Mouse (Mus musculus) CD4-positive, CD25-positive, alpha-beta regulatory T cell, adult 4 months (primary cell): ENCODE measurements at regions not wholly inside any gene's neighbourhood (a gene's known extent, or its start where the extent isn't known, plus 50 kb on each side); places are given as distances from the start of the nearest gene placed in this dataset.
A peak's percentile ranks its signal among the peaks of the same experiment; 100 is the strongest.

Experiments used
- ATAC-seq: one replicate; pipeline ENCODE4 v1.8.0; 2017

DNA sequence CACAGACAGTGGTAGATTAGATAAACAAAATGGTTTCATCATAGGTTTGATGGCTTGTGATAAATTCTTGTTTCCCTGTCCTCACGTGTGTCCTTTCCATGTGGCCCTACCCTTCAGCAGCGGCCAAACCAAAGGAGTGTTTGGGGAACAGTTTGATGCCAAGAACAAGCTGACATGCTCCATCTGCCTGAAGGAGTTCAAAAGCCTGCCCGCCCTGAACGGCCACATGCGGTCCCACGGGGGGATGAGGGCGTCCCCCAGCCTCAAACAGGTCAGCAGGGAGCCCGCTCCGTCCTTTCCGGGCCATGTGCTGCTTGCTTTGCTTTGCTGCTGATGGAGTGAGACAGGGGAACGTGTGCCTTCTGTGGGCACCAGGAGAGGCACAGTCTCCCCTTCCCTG lies 51.0 kb upstream of the Mrps10 start:
- ATAC-seq = no peak

GRCm38 (mm10) chr17:47313162-47313561 lies 55.5 kb upstream of the Mrps10 start:
- no peak for ATAC-seq

GRCm38 (mm10) chr17:47311272-47311671 lies 57.4 kb upstream of the Mrps10 start:
- ATAC-seq = no peak

DNA sequence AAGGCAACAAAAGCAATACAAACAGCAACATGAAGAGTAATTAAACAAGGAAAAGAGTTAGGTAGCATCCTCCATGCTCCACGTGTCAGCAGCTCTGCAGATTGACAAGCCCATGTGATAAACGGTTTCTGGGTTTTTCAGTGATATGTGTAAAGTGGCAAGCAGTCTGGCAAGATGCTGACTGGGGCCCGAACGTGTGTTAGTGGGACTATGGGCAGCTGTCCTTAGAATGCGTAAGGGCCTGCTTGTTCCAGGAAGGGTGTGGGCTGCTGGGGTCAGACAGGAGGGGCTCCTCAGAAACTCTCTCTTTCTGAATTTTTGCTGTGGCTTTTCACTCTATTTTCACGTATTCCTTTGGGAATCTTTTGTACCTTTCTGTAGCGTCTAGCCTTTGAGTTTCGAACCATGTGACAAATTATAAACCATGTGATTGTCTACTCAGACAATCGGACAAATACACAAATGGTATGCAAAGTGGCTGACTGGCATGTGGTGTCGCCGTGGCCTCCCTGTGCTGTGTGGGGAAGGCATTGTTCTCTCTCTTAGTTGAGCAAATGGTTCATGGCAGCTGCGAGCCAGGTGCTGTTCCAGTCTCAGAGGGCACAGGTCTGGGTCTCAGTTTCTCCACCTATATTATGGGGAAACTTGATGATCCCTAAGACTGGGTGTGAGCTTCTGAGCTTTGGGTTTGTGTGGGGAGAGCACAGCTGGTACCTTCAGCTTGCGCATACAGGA lies 62.5 kb upstream of the Mrps10 start:
- ATAC-seq = no peak

DNA sequence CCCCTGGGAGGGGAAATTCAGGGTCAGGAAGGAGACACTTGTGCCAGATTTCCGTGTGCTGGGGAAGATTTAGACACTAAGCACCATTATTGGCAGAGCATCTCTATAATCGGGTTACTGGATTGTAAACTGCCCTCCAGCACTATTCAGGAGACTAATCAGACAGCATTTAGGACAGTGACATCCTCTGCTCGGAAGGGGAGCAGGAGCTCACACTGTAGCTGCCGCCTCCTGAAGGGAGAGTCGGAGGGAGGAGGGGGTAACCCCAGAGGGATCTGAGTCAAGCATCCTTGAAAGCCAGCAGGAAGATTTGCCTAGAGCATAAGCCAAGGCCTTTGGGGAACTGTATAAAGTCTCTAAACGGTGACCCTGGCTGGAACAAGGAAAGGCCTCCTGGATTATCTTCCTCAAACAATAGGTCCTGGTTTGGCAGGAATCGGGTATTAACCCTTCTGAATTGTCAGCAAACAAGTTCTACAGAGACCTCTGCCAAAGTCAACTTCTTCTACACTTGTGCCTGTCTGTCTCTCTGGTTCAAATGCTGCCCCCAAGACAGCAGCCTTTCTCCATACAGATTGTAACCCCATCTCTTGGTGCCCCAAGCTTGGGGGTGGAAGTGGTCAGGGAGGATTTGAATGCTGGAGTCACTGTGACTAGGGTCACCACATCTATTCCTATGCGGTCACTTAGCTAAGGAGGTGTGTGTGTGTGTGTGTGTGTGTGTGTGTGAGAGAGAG lies 64.1 kb upstream of the Mrps10 start:
- no peak for ATAC-seq

DNA sequence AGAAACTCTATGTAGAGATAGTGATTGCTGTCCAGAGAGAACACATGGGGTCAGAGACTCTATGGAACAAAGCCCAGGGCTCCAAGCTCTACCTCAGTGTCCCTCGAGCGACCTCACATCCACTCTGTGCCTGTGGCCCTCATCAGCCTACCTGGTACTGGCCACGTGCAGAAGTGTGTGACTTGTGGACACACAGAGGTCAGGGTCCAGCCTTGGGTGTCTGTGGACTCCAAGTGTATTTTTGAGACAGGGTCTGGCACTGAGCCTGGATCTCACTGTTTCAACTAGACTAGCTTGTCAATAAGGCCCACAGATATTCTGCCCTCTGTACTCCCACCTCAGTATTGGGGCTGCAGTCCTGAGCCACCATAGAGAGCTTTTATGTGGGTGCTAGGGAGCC lies 65.1 kb upstream of the Mrps10 start:
- no peak for ATAC-seq

DNA sequence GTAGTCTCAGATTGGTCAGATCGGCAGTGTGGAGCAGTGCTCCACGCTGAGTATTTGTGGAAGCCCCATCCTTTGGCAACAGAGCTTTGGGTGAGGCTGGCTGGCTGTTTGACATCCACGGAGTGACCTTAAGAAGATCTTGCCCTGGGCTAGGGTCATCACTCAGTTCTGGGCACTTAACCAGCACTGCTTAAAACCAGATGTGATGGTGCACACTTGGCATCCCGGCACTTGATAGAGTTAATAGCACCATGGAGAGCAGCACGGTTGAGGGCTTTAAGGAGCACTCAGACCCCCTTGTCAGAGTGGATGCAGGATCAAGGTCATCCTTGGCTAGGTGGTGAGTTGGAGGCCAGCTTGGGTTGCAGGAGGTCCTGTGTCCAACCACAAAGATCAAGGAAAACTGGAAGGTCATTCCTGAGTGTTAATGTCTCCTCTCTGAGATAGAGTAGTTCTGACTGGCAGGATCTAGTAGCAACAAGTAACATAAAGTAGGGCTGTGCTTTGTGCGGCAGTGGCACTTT lies 70.2 kb upstream of the Mrps10 start:
- no peak for ATAC-seq

DNA sequence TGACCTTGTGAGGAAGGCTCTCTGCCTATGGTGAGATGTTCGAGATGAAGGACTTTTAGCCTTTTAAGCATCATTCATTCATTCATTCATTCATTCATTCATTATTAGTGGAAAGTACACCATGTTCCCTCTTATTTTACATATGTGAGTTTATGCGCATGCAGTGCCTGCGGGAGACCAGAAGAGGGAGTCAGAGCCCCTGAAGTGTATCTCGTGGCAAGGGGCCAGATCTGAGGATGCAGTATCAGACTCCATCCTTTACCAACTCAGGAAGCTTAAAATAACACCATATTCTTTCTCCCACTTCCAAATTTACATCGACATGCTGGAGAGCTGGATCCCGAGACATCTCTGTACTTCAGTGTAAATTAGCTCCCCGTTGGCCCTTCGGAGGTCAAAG lies 70.7 kb upstream of the Mrps10 start:
- no peak for ATAC-seq

DNA sequence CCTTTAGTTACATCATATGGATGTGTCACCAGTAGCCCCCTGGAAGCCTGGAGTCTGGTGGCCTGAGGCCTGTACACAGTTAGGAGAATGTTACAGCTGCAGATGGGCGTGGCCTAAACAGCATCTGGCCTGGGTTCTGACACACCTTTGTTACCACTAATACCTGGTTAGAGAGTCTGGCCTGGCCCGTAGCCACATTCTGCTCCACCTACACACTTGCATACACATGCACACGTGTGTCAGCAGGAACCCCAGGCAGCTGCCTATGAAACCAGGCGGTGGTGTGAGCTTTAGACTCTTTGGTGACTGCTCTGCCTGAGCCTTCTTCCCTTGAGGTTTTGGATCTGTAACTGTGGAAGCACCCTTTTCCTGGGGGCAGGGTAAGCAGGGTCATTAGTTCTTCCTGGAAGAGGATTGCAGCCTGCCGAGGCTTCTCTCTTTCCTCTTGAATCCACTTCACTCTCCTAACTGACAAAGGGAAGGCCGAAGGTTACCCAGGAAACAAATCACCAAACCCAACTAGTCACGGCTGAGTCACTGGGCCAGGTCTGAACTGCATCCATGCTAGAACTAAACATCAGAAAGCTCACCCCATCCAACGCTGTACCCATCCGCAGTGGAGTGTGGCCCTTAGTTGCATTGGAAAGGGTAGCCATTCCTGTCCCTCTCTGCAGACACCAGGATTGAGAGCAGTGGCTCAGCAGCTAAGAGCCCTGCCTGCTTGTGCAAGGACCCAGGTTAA lies 71.8 kb upstream of the Mrps10 start:
- ATAC-seq = no peak

- no peak for ATAC-seq
These were observed 73.2 kb upstream of the Mrps10 start for GRCm38 (mm10) chr17:47295315-47296011.

DNA sequence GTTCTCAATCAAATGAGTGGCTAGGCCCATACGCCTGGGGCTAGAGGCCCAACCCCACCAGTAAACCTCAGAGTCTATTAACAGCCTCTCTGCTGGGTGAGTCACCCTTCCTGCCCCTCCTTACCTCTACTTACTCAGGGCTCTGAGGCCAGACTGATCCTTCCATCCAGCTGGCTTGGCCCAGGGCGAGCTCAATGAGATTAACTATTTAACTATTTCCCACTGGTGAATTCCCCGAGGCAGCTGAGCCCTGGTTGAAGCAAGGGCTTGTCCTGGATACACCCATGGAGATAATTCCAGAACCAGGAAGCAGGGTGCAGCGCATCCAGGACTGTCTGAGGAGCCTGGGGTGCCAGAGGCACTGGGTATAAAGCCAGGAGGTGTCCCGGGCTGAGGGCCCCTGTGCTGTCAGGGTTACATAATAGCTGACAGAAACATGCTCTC lies 74.6 kb upstream of the Mrps10 start:
- ATAC-seq = no peak

GRCm38 (mm10) chr17:47293178-47293577 lies 75.5 kb upstream of the Mrps10 start:
- ATAC-seq = peak; percentile 47

GRCm38 (mm10) chr17:47291558-47291957 lies 77.1 kb upstream of the Mrps10 start:
- ATAC-seq = no peak

DNA sequence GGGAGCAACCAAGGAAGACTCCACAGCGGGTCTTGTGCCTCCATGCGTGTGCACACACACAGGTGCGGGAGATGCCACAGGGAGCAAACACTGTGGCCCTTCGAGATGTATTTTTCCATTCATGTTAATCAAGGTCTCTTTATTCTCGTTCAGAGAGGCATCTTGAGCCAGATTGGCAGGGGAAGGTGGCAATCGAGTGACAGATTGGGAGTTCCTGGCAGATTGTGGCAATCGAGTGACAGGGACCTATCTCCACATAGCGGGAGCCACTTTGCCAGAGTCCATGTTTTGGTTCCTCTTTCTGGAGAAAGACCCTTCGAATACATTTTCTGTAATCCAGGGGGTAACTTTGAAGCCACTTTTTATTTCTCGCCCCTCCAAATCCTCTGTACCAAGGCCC lies 83.1 kb upstream of the Mrps10 start:
- no peak for ATAC-seq

GRCm38 (mm10) chr17:47284236-47284635 lies 84.5 kb upstream of the Mrps10 start:
- no peak for ATAC-seq

DNA sequence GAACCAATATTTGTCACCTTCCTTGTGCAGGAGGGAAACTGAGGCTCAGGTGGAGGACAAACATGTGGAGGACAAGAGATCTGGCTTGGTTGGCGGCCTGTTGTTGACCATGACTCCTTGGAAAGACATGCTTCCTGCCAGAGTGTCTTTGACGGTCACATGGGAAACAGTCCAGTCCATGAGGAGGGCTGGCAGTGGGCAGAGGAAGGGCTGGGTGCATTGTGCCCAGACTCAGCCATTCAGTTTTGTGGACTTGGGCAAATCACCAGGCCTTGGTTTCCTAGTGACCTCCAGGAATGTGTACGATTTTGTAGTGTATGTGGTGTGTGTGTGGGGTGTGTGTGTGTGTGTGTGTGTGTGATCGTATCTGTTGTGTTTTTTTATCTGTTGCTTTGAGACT lies 85.5 kb upstream of the Mrps10 start:
- no peak for ATAC-seq

- ATAC-seq = no peak
These were observed 86.2 kb upstream of the Mrps10 start for GRCm38 (mm10) chr17:47282476-47282875.

DNA sequence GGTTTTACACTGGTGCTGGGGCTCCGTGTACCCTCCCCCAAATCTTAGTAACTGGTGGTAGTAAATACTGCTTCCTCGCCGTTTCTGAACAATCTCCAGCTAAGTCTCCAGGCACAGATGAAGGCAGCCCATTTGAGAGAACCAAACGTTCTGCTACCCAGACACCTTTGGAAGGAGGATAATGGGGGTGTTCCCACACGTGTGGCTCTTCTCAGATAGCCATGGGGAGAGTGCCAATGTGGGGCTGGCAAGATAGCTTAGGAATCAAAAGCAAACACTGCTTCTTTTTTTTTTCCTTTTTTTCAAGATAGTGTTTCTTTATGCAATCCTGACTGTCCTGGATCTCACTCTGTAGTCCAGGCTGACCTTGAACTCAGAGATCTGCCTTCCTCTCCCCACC lies 90.8 kb upstream of the Mrps10 start:
- ATAC-seq = no peak

- no peak for ATAC-seq
These were observed 92.0 kb upstream of the Mrps10 start for GRCm38 (mm10) chr17:47276639-47277038.

- ATAC-seq = no peak
These were observed 92.8 kb upstream of the Mrps10 start for GRCm38 (mm10) chr17:47275796-47276311.

DNA sequence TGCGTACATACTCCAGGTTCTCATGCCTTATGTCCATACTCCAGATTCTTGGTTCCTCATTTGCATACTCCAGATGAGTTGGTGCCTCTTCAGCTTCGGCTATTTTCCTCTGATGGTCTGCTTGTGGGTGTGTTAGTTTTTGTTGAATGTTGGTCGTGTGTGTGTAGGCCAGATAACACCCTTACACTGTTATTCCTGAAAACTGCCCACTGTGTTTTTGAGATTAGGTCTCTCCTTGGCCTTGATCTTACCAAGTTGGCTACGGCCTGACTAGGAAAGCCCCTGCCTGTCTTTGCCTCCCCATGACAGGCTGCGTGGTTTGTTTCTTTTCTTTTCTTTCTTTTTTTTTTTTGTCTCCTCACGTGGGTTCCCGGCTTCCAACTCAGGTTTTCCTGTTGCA lies 95.4 kb upstream of the Mrps10 start:
- ATAC-seq = no peak

DNA sequence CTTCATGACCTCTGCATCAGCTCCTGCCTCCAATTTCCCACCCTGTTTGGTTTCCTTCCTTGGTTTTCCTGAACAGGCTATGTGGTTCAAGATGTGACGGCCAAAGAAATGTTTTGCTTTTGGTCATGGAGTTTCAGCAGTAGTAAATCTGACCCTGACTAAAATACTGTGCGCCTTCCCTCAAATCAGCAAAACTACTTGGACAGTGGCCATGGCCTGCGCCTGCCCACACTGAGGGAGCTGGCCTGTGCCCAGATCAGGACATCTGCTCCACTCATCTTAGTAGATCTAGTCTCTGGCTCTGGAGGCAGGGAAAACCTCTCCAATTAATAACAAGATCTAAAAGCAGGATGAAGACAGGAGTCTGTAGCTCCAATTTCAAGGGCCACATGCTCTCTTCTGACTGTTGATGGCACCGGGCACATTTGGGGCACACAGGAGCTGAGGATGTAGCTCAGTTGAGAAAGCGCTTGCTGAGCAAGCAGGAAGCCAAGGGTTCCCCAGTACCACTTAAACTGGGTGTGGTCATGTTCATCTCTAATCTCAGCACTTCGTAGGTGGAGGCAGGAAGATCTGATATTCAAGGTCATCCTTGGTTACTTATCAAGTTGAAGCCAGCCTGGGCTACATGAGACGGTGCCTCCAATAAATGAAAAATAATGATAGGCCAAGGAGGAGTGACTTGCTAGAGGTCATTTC lies 96.6 kb upstream of the Mrps10 start:
- peak; percentile 52 for ATAC-seq
